Mouse (Mus musculus) midbrain, embryonic 12.5 days (tissue): ENCODE results near the gene Nodal. TPM values are rescaled to one million over a fixed set of nuclear protein-coding genes. Genes with fewer than 3 reads are reported as not detected.

ENCODE experiments used
- ATAC-seq: fragments of 200-750 bp; cut with Nextera tagmentation; 2 replicates; pipeline ENCODE4 v1.8.0; 2017; ENCODE audit warnings: low read depth, moderate TSS enrichment, moderate library complexity; ENCODE audit not compliant: low FRiP score
- H3K27ac ChIP-seq: fragments of 300-500 bp; sonication (generic); replicated peaks from 2 replicates; pipeline ENCODE4 v1.5.1; 2016; ENCODE audit warnings: mild to moderate bottlenecking
- H3K27me3 ChIP-seq: fragments of 300-500 bp; sonication (generic); 2 replicates; pipeline ENCODE4 v1.6.1; 2016; ENCODE audit warnings: mild to moderate bottlenecking
- H3K36me3 ChIP-seq: fragments of 300-500 bp; sonication (generic); 2 replicates; pipeline ENCODE4 v1.6.1; 2016
- H3K4me1 ChIP-seq: fragments of 300-500 bp; sonication (generic); 2 replicates; pipeline ENCODE4 v1.6.1; 2016
- H3K4me2 ChIP-seq: fragments of 300-500 bp; sonication (generic); replicated peaks from 2 replicates; pipeline ENCODE4 v1.6.1; 2016; ENCODE audit warnings: mild to moderate bottlenecking, moderate library complexity
- H3K4me3 ChIP-seq: fragments of 300-500 bp; sonication (generic); 2 replicates; pipeline ENCODE4 v1.5.1; 2016; ENCODE audit warnings: mild to moderate bottlenecking
- H3K9ac ChIP-seq: fragments of 300-500 bp; sonication (generic); replicated peaks from 2 replicates; pipeline ENCODE4 v1.6.1; 2016; ENCODE audit warnings: mild to moderate bottlenecking, moderate library complexity
- H3K9me3 ChIP-seq: fragments of 300-500 bp; sonication (generic); 2 replicates; pipeline ENCODE4 v1.6.1; 2016; ENCODE audit warnings: mild to moderate bottlenecking
- WGBS: fragments of 180-500 bp; shearing (Covaris S2); methylation state at CpG from one replicate; pipeline ENCODE4 v1.1.7; 2016; 5-methylcytosine and 5-hydroxymethylcytosine counted together
- polyA plus RNA-seq: library from polyadenylated mRNA; unstranded; fragments of >200 nt; fragmentation: Nextera tagmentation; extraction: Ambion mirVana; gene quantifications from 2 replicates; pipeline ENCODE4 v1.2.1, GENCODE M21; 2016

Nodal gene
- polyA plus RNA-seq, 1 experiment from 2014 or later = not detected

DNA sequence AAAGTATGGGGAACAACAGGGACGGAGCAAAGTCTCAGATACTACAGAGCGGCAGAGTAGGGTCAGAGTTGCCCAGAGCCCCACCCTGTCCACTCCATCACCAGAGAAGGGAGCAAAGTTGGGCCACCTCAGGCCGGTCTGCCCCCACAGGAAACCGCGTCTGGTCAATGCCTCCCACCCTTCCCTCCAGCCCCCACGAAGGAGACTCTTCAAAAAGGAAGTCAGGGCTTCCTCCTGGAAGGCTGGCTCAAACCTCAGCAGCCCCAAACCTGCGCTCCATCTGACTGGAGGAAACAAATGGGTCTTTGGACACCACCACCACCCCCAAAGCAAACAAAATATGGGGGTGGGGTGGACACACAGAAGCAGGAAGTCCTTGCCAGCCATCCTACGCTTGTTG, 35.9 kb upstream of the Nodal start:
- peak overlapping the region; percentile 59 for H3K4me3 ChIP-seq
- H3K4me2 ChIP-seq = peak overlapping the region; percentile 91
- no peak overlapping the region; the same call in 1 of the 2 replicates for H3K9ac ChIP-seq
- no peak overlapping the region for H3K27ac ChIP-seq
- ATAC-seq = no peak
- peaks cover 51% of the 10 kb centered on the region for H3K27me3 ChIP-seq
- H3K9me3 ChIP-seq = no peaks in the 10 kb centered on the region
- 17% methylated on average over 8 of the region's 8 CpGs for WGBS
- no peaks in the 10 kb centered on the region for H3K36me3 ChIP-seq
- H3K4me1 ChIP-seq = peaks cover 31% of the 10 kb centered on the region

DNA sequence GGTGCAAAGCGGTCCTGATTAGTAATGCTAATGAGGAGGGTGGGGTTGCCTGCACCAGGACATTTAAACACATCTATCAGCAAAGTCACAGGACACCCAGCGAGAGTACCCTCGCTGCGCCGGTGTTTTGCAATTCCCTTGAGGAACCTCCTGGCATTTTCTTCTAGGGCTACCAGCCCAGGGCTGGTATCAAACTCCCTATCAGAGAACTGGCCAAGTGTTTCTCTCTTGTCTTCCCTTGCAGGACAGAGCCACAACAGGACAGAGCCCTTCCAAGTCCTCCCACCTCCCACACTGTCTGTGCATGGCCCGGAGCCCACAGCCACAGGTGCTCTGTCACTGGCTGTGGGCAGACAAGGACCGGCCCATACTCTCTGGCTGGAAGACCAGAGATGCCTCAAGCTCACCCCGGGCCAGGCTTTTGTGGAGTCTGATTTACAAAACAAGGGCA, 35.5 kb upstream of the Nodal start:
- Histone ChIP-seq H3K4me1 (peaks cover 31% of the 10 kb centered on the region), H3K9me3 (no peaks in the 10 kb centered on the region), H3K4me3 (peak overlapping the region; percentile 59), H3K36me3 (no peaks in the 10 kb centered on the region), H3K27ac (no peak overlapping the region), H3K27me3 (peaks cover 51% of the 10 kb centered on the region), H3K9ac (peak overlapping the region; percentile 67), H3K4me2 (peak overlapping the region; percentile 91)
- WGBS = under 1% methylated on average over 8 of the region's 8 CpGs
- ATAC-seq = 0 out of 2 replicates have a peak, but pooled peaks have one; percentile 27

DNA sequence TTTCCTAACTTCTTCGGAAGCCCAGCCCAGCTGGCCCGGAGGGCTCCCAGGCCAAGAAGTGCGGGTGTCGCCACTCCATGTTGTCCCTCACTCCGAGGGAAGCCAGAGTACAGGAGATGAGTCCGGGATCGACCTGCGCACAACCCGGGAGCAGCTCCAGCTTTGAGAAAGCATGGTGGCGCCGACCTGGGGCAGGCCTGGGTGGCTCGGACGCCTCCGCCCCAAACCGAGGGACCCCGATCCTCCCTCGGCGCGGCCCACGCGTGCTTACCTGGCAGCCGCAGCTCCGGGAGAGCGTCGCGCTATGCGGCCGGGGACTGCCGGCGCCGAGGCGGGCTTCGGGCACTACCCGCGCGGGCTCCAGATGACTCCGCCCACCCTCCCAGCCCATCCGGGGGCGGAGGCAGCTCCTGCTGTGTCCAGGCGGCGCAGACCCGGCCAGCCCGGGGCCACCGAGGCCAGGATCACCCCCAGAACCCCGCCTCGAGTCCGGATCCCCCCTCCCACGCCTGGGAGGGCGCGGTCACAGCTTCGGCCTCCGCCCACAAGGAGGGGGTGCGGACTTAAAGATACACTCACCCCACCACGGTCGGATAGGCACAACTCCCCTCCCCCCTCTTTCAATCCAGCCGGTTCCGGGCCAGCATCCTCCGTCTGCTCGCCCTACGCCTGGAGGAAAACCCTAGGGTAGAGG, 34.6 kb upstream of the Nodal start, which contains the start of gene Pald1:
TSS of gene Pald1 (minus strand) at position 510 of the 694 bp plus-strand sequence.
- WGBS = under 1% methylated on average over 53 of the region's 60 CpGs
- 0 out of 2 replicates have a peak within 1 kb of the TSS, but pooled peaks have one; percentile 17 for H3K27ac ChIP-seq
- peak; percentile 88 for ATAC-seq

DNA sequence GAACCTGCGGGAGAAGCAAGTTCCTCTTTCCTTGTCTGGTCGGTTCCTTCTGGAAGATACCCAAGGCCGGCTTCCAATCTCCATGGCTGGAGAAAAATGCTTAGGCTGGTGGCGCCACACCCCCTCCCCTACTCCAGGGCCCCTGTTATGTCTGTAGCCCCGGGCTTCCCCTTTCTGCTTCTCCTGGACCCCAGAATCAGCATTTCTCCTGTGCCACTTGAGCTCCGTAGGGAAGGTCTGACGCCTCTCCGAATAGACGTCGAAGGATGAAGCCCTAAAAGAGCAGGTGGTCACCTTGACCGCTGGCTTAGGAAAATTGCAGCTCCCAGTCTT, 34.1 kb upstream of the Nodal start:
- Histone ChIP-seq H3K4me1 (peaks cover 31% of the 10 kb centered on the region), H3K9ac (peak overlapping the region; percentile 67), H3K9me3 (no peaks in the 10 kb centered on the region), H3K27me3 (peaks cover 51% of the 10 kb centered on the region), H3K36me3 (no peaks in the 10 kb centered on the region), H3K4me3 (peak overlapping the region; percentile 59), H3K27ac (0 out of 2 replicates have a peak overlapping the region, but pooled peaks have one; percentile 17), H3K4me2 (peak overlapping the region; percentile 91)
- peak; percentile 24 for ATAC-seq
- 3% methylated on average over 11 of the region's 11 CpGs for WGBS

More for the DNA sequence above, 34.6 kb upstream of the Nodal start, which contains the start of gene Pald1:
- H3K36me3 ChIP-seq = no peaks in the 10 kb centered on the region
- H3K4me3 ChIP-seq = peak within 1 kb of the TSS; percentile 59
- H3K9ac ChIP-seq = peak within 1 kb of the TSS; percentile 67
- peaks cover 31% of the 10 kb centered on the region for H3K4me1 ChIP-seq
- H3K4me2 ChIP-seq = peak within 1 kb of the TSS; percentile 91
- H3K9me3 ChIP-seq = no peaks in the 10 kb centered on the region
- H3K27me3 ChIP-seq = peaks cover 51% of the 10 kb centered on the region

- Histone ChIP-seq H3K4me3 (no peak overlapping the region), H3K27me3 (peaks cover 44% of the 10 kb centered on the region), H3K9ac (no peak overlapping the region), H3K4me2 (no peak overlapping the region), H3K4me1 (peaks cover 25% of the 10 kb centered on the region), H3K9me3 (no peaks in the 10 kb centered on the region), H3K27ac (no peak overlapping the region), H3K36me3 (no peaks in the 10 kb centered on the region)
- WGBS = 84% methylated on average over 6 of the region's 6 CpGs
- ATAC-seq = no peak
Measured at GRCm38 (mm10) chr10:61385174-61385573, 32.6 kb upstream of the Nodal start.

DNA sequence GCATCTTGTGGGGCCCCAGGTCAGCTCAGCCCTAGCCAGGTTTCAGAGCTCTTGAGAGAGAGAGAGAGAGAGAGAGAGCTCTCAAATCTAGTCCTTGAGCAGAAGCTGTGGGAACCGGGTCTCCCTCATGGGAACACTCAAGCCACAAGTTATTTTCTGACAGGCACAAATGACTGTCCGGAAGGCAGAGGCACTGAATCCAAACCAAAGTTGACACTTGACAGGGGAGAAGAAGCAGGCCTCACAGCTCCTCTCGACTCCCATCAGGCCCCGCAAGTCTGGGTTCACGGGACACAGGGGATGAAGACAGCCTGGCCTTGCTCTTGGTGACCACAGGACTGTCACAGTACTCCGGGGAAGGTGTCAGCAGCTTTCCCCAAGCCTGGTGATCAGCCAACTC, 31.5 kb upstream of the Nodal start:
- H3K4me1 ChIP-seq = peaks cover 21% of the 10 kb centered on the region
- no peak overlapping the region for H3K4me3 ChIP-seq
- no peaks in the 10 kb centered on the region for H3K9me3 ChIP-seq
- no peak overlapping the region for H3K4me2 ChIP-seq
- peaks cover 35% of the 10 kb centered on the region for H3K27me3 ChIP-seq
- WGBS = 79% methylated on average over 6 of the region's 6 CpGs
- no peak for ATAC-seq
- no peak overlapping the region for H3K27ac ChIP-seq
- no peaks in the 10 kb centered on the region for H3K36me3 ChIP-seq
- no peak overlapping the region for H3K9ac ChIP-seq

DNA sequence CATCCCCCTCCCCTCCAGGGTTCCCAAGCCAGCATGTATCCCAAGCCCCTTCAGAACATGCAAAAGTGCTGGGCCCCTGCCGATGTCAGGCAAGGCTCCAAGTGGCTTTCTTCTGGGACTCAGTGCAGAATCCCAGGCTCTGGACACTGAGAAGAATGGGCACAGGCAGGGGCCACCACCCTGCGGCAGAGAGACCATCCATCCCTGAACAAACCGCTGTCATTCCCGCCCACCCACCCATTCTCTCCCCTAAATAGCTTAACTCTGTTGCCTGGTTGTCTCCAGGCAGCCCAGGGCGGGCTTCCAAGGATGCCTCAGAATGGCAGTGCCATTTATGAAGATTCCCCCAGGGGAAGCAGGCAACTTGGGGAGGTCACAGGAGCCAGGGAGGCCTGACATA, 28.8 kb upstream of the Nodal start:
- no peak for ATAC-seq
- Histone ChIP-seq H3K9ac (no peak overlapping the region), H3K9me3 (no peaks in the 10 kb centered on the region), H3K4me1 (peaks cover 3% of the 10 kb centered on the region; the same call in 1 of the 2 replicates), H3K36me3 (no peaks in the 10 kb centered on the region), H3K27me3 (peaks cover 24% of the 10 kb centered on the region), H3K27ac (peak overlapping the region; percentile 11; the same call in 1 of the 2 replicates), H3K4me2 (no peak overlapping the region), H3K4me3 (no peak overlapping the region)
- WGBS = 22% methylated on average over 5 of the region's 5 CpGs

GRCm38 (mm10) chr10:61390148-61390547, 27.6 kb upstream of the Nodal start:
- H3K9me3 ChIP-seq = no peaks in the 10 kb centered on the region
- no peak overlapping the region for H3K9ac ChIP-seq
- 79% methylated on average over 2 of the region's 2 CpGs for WGBS
- H3K27ac ChIP-seq = no peak overlapping the region
- H3K27me3 ChIP-seq = peaks cover 18% of the 10 kb centered on the region
- peaks cover 2% of the 10 kb centered on the region; the same call in 1 of the 2 replicates for H3K4me1 ChIP-seq
- no peak overlapping the region for H3K4me3 ChIP-seq
- H3K4me2 ChIP-seq = no peak overlapping the region
- H3K36me3 ChIP-seq = no peaks in the 10 kb centered on the region
- ATAC-seq = no peak

- H3K4me3 ChIP-seq = no peak overlapping the region
- no peak overlapping the region for H3K9ac ChIP-seq
- H3K36me3 ChIP-seq = no peaks in the 10 kb centered on the region
- no peak overlapping the region for H3K4me2 ChIP-seq
- no peaks in the 10 kb centered on the region for H3K9me3 ChIP-seq
- H3K27me3 ChIP-seq = 0 out of 2 replicates have a peak, but pooled peaks cover 3% of the 10 kb centered on the region
- ATAC-seq = no peak
- no peak overlapping the region for H3K27ac ChIP-seq
- peaks cover 2% of the 10 kb centered on the region; the same call in 1 of the 2 replicates for H3K4me1 ChIP-seq
- 65% methylated on average over 4 of the region's 4 CpGs for WGBS
Measured at GRCm38 (mm10) chr10:61392584-61392983, 25.2 kb upstream of the Nodal start.

DNA sequence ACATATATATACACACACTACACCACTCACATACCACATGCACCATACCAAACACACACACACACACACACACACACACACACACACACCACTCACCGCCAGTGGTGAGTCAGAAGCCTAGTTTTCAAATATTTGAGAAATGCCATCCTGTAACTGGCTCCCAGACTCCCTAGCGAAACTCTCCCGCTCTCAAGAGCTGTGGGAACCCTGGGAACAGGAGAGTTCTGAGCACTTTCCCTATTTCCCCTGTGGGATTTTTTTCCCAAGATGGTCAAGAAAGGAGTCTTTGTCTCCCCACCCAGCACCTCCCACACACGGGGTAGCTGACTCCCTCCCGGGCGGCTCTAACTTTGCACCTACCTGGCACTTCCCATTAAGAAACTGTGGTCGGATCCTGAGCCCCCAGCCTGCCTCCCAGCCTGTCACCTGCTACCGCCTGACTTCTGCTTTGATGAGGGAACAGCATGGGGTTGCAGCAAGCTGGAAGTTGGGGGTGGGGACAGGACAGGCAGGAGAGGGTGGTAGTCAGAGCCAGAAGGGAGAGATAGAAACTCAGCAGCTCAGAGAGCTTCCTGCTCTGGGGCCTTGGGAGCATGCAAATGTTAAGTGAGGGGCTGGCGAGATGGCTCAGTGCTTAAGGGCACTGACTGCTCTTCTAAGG, 23.2 kb upstream of the Nodal start:
- ATAC-seq = no peak
- Histone ChIP-seq H3K27ac (no peak overlapping the region), H3K36me3 (no peaks in the 10 kb centered on the region), H3K9me3 (no peaks in the 10 kb centered on the region), H3K27me3 (0 out of 2 replicates have a peak, but pooled peaks cover 3% of the 10 kb centered on the region), H3K4me1 (0 out of 2 replicates have a peak, but pooled peaks cover 2% of the 10 kb centered on the region), H3K4me2 (no peak overlapping the region), H3K4me3 (no peak overlapping the region), H3K9ac (no peak overlapping the region)
- 24% methylated on average over 9 of the region's 9 CpGs for WGBS

DNA sequence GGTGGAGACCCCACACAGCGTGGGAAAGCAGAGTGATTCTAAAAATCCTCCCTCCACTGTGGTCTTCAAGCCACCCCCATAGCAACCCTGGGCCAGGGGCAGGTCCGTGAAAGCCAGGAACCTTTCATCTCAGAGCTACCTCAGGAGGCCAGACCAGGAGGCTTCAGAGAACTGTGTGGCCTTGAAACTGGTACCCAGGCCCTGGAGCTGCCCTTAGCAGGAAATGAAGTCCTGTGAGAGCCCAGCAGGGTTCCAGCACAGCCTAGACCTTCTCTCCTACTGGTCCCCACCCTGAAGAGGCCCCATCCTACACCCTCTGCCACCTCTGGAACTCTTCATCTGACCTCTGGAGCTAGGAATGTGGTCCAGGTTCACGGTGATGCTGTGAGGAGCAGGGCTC, 19.6 kb upstream of the Nodal start:
- no peak for ATAC-seq
- Histone ChIP-seq H3K4me3 (no peak overlapping the region), H3K9me3 (no peaks in the 10 kb centered on the region), H3K36me3 (no peaks in the 10 kb centered on the region), H3K9ac (no peak overlapping the region), H3K27me3 (no peaks in the 10 kb centered on the region), H3K4me1 (0 out of 2 replicates have a peak, but pooled peaks cover 2% of the 10 kb centered on the region), H3K27ac (no peak overlapping the region), H3K4me2 (no peak overlapping the region)
- WGBS = 50% methylated on average over 3 of the region's 3 CpGs

DNA sequence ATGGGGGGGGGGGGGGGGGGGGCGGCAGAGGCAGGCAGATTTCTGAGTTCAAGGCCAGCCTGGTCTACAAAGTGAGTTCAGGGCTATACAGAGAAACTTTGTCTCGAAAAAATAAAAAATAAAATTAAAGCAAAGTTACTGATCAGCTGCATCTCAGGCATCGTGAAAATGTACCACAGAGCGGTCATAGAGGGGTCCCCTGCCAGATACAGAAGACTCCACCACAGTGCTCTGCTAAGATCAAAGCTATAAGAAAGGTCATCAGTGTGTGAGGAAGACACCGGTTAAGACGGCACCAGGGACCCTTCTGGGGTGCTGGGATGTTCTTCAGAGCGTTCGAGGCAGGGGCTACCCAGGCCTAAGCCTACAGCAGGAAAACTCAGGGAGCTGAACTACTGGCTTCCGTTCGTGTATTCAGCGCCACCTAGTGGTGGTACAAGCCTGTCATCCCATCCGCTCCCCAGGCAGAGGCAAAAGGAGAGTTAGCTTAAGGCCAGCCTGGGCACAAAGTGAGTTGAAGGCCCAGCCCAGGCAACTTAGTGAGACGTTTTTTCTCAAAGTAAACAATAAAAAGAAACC, 18.5 kb upstream of the Nodal start:
- 25% methylated on average over 13 of the region's 13 CpGs for WGBS
- Histone ChIP-seq H3K36me3 (no peaks in the 10 kb centered on the region), H3K27ac (no peak overlapping the region), H3K27me3 (no peaks in the 10 kb centered on the region), H3K9me3 (no peaks in the 10 kb centered on the region), H3K4me3 (no peak overlapping the region), H3K4me2 (no peak overlapping the region), H3K4me1 (0 out of 2 replicates have a peak, but pooled peaks cover 2% of the 10 kb centered on the region), H3K9ac (no peak overlapping the region)
- peak; percentile 62; the same call in 1 of the 2 replicates for ATAC-seq
